ENCODE assay signal across 9 mouse cellular contexts in the genomic region with DNA sequence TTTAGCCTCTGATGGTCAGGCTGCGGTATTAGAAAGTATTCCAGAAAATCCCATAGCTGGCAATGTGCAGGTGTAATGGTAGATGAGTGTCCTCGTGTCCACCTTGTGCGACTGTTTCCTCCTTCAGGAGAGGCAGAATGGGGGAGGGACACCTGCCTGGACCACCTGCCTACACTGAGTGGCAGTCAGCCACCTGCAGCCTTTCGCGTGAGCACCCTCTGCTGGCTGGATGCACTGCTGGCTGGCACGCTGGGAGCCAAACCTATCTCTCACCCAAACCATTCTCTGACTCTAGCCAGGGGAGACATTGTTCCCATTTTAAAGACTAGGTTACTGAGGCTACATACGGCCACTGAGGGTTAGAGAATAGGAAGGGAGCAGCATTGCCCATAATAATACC.
DNase-seq lines count a peak whose midpoint lies in the region; ATAC-seq and TF ChIP-seq lines count a peak whose summit lies in the region.
"Had no signal": no experiment of that assay in that cellular context is flagged by ENCODE, and none has a peak within 500 bp of the region (broad histone marks: within the 10 kb centered on the region; RNA-seq: fewer than 3 reads in every experiment).

No protein-coding gene starts in this region.

- no peaks in the 10 kb centered on the region for H3K27me3 ChIP-seq in testis, adult 2 months (ENCODE audit: control insufficient read depth, insufficient read depth, low read length)

- no peak for DNase-seq in frontal cortex, postnatal 14 days (ENCODE audit: low spot score in 2 of 2)
- no peak for DNase-seq in testis, postnatal 14 days (ENCODE audit: low spot score)
- peak; percentile 35 to 38 for DNase-seq in frontal cortex, postnatal 36 days (ENCODE audit: low spot score in 2 of 2)
- peak; percentile 20 to 25 for DNase-seq in left cerebral cortex, postnatal 36 days (ENCODE audit: low spot score in 2 of 2)
- peak; percentile 58 for DNase-seq in right cerebral cortex, postnatal 25 days
- DNase-seq in spleen, postnatal 14 days (ENCODE audit: low spot score in 2 of 2) = no peak

- TF ChIP-seq POLR2A in testis, adult 2 months (IDR thresholded peaks at IDR 0.05; ENCODE audit: control insufficient read depth, low read depth, low read length) = no peak

- no peak overlapping the region for H3K27ac ChIP-seq in testis, adult 2 months (ENCODE audit: control insufficient read depth, insufficient read depth, low read depth, low read length)

- TF ChIP-seq CTCF in testis, adult 2 months (IDR thresholded peaks at IDR 0.05; ENCODE audit: control insufficient read depth, insufficient read depth, insufficient replicate concordance, low read depth, low read length) = peak; percentile 39; the same call in 1 of the 2 replicates

- no peaks in the 10 kb centered on the region for H3K36me3 ChIP-seq in testis, adult 2 months (ENCODE audit: control insufficient read depth, insufficient read depth, low read length)
- H3K36me3 ChIP-seq: G1E had no signal

- no peak overlapping the region for H3K4me3 ChIP-seq in testis, adult 2 months (ENCODE audit: control insufficient read depth, low read depth, low read length)

- H3K4me1 ChIP-seq in testis, adult 2 months (ENCODE audit: control insufficient read depth, insufficient read depth, low read length) = no peaks in the 10 kb centered on the region

- intact Hi-C loops in left cerebral cortex, postnatal 36 days (cut with DNase I) = loop anchor here (5.0 to 10.0 kb wide), 2 partner anchors 787 to 854 kb away; no protein-coding TSS in a partner anchor

- ATAC-seq in frontal cortex, adult (ENCODE audit: low TSS enrichment) = peak; percentile 50; the same call in 1 of the 2 replicates

Comparison
In these comparisons a context has a peak if more than half of its experiments do, and no peak if none do; other contexts are left out.
1. DNase-seq: peak in frontal cortex, postnatal 36 days (2 of 2), left cerebral cortex, postnatal 36 days (2 of 2) and right cerebral cortex, postnatal 25 days (single experiment); none in frontal cortex, postnatal 14 days (0 of 2), testis, postnatal 14 days (single experiment) and spleen, postnatal 14 days (0 of 2).